Mouse (Mus musculus): ENCODE measurements around the gene Boc.

DNA sequence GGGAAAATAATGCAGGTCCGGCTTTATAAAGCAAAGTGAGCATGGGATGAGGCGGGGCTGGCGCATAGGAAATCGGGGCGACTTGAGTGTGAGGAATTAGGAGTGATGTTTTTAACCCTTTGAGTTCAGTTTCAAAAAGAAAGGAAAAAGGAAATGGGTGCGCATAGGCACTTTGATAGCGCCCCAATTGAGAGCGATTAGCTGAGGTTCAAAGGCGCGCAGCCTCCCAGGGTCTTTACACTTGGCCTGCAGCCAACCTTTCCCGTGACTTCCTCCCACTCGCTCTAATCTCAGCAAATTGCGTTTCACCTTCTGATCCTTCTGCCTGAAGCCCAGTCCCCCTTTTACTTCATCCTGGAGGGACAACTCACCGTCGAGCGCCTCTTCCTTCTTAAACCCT, 25.8 kb downstream of the Boc start:
- TF ChIP-seq POLR2A (IDR thresholded peaks at IDR 0.05; ENCODE audit: extremely low read depth, insufficient read depth, low read length) (no peak), CTCF (IDR thresholded peaks at IDR 0.05; ENCODE audit: extremely low read depth, insufficient read depth, low read length) (no peak)
